Mouse (Mus musculus): ENCODE data around the gene Sh3d21. TPM values are rescaled to one million over a fixed set of nuclear protein-coding genes. Genes with fewer than 3 reads are reported as not detected.

Gene Sh3d21
- total RNA-seq, 2 experiments from 2014 or later: 0.62 to 0.83 TPM

- no peak for DNase-seq (ENCODE audit: low spot score)
Measured at GRCm38 (mm10) chr4:126146974-126147532, 16.2 kb downstream of the Sh3d21 start.

- DNase-seq (ENCODE audit: low spot score): no peak
Measured at GRCm38 (mm10) chr4:126145396-126145795, 17.9 kb downstream of the Sh3d21 start.

- DNase-seq (ENCODE audit: low spot score): no peak
Measured at GRCm38 (mm10) chr4:126141021-126141420, 22.3 kb downstream of the Sh3d21 start.

- no peak for DNase-seq (ENCODE audit: low spot score)
Measured at GRCm38 (mm10) chr4:126137773-126138172, 25.5 kb downstream of the Sh3d21 start.

- DNase-seq (ENCODE audit: low spot score): no peak
Measured at GRCm38 (mm10) chr4:126134639-126135038, 28.7 kb downstream of the Sh3d21 start.

GRCm38 (mm10) chr4:126134236-126134635 lies 29.1 kb downstream of the Sh3d21 start:
- DNase-seq (ENCODE audit: low spot score): no peak

- no peak for DNase-seq (ENCODE audit: low spot score)
Measured at GRCm38 (mm10) chr4:126132636-126133264, 30.5 kb downstream of the Sh3d21 start.

GRCm38 (mm10) chr4:126131290-126132121 lies 31.8 kb downstream of the Sh3d21 start:
- no peak for DNase-seq (ENCODE audit: low spot score)

GRCm38 (mm10) chr4:126130502-126130901 lies 32.8 kb downstream of the Sh3d21 start:
- no peak for DNase-seq (ENCODE audit: low spot score)

- DNase-seq (ENCODE audit: low spot score): no peak
Measured at GRCm38 (mm10) chr4:126123309-126124040, 39.8 kb downstream of the Sh3d21 start.

- DNase-seq (ENCODE audit: low spot score): no peak
Measured at GRCm38 (mm10) chr4:126120506-126120905, 42.8 kb downstream of the Sh3d21 start.

- peak; percentile 50 for DNase-seq (ENCODE audit: low spot score)
Measured at GRCm38 (mm10) chr4:126120052-126120451, 43.2 kb downstream of the Sh3d21 start.

- no peak for DNase-seq (ENCODE audit: low spot score)
Measured at GRCm38 (mm10) chr4:126119051-126119450, 44.2 kb downstream of the Sh3d21 start.

- no peak for DNase-seq (ENCODE audit: low spot score)
Measured at GRCm38 (mm10) chr4:126118651-126119050, 44.6 kb downstream of the Sh3d21 start.

- DNase-seq (ENCODE audit: low spot score): no peak
Measured at GRCm38 (mm10) chr4:126117116-126117515, 46.2 kb downstream of the Sh3d21 start.

GRCm38 (mm10) chr4:126115871-126116521 lies 47.3 kb downstream of the Sh3d21 start:
- no peak for DNase-seq (ENCODE audit: low spot score)

- DNase-seq (ENCODE audit: low spot score): no peak
Measured at GRCm38 (mm10) chr4:126115411-126115810, 47.9 kb downstream of the Sh3d21 start.

- DNase-seq (ENCODE audit: low spot score): peak; percentile 69
Measured at GRCm38 (mm10) chr4:126113943-126114342, 49.3 kb downstream of the Sh3d21 start.

- DNase-seq (ENCODE audit: low spot score): peak; percentile 75
Measured at GRCm38 (mm10) chr4:126113243-126113642, 50.0 kb downstream of the Sh3d21 start.

- no peak for DNase-seq (ENCODE audit: low spot score)
Measured at GRCm38 (mm10) chr4:126111153-126111549, 52.1 kb downstream of the Sh3d21 start.
